Comparison of ENCODE assay signal across 28 mouse cellular contexts in the genomic region with DNA sequence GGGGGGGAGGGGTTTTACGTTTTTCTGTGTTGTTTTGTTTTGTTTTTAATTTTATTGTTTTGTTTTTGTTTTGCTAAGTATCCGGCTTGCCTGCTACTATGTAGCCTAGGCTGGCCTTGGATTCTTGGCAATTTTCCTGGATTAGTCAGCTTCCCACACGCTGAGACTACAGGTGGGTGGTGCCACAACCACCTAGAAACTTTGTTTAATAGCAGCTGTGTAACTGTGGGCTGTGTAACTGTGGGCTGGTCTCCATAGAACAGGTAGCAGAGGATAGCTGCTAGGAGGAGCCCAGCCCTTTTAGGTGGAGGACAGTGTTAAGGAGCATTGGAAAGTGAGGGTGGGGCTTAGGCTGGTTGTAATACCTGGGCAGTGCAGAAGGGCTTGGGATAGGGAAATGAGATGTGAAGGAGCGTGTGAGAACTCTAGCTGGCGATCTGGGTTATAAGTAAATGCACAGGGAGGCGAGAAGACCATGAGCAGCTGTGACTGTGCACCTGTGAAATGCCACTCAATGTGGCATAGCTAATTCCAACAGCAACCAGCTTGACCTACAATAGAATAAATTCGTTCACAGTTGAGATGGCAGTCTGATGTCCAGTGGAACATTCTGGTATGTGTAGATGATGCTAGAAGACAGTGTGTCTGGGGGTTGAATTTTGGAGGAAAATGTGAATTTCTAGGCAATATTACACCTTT. TPM values are rescaled to one million over a fixed set of nuclear protein-coding genes. Genes with fewer than 3 reads are reported as not detected.
DNase-seq lines count a peak whose midpoint lies in the region; ATAC-seq and TF ChIP-seq lines count a peak whose summit lies in the region.
"Had no signal": no experiment of that assay in that cellular context is flagged by ENCODE, and none has a peak within 500 bp of the region (broad histone marks: within the 10 kb centered on the region; RNA-seq: fewer than 3 reads in every experiment).

No protein-coding gene starts in this region.

- no peak for TF ChIP-seq POLR2A in myocyte (IDR thresholded peaks at IDR 0.05; ENCODE audit: insufficient read length, low read depth)

- DNase-seq in embryonic facial prominence, embryonic 14.5 days (ENCODE audit: low spot score) = no peak
- DNase-seq in embryonic facial prominence, embryonic 10.5 days (ENCODE audit: low spot score) = no peak
- no peak for DNase-seq in kidney, adult 11 months
- no peak for DNase-seq in Patski (ENCODE audit: low read depth, low spot score)
- DNase-seq in thymus, postnatal 10 days (ENCODE audit: low spot score in 2 of 2) = no peak
- DNase-seq: adrenal gland, postnatal 25 days; cerebellum, adult 8-10 months; cerebellum, postnatal 25 days; gastrocnemius, postnatal 14 days; heart, postnatal 10 days; kidney, adult 8-10 months; kidney, postnatal 14 days; left cerebral cortex, postnatal 4 days; liver, postnatal 0 days; right cerebral cortex, postnatal 4 days; thymus, postnatal 25 days had no signal

- WGBS in embryonic facial prominence, embryonic 14.5 days = 70% methylated on average over 7 of the region's 7 CpGs
- 75% methylated on average over 7 of the region's 7 CpGs for WGBS in embryonic facial prominence, embryonic 10.5 days
- 65% methylated on average over 7 of the region's 7 CpGs for whole genome bisulfite sequencing in kidney, embryonic 16.5 days

- in situ Hi-C loops in Patski (cut with MboI; ENCODE audit: low pct_unique_long_range_greater_than_20kb) = loop anchor here (10.0 kb wide), 1 partner anchor 175 kb away; no protein-coding TSS in a partner anchor

- H3K4me1 ChIP-seq in embryonic facial prominence, embryonic 14.5 days (ENCODE audit: control insufficient read depth, insufficient read depth, low read length) = no peaks in the 10 kb centered on the region
- no peaks in the 10 kb centered on the region for H3K4me1 ChIP-seq in embryonic facial prominence, embryonic 10.5 days
- peaks cover 10% of the 10 kb centered on the region for H3K4me1 ChIP-seq in kidney, embryonic 16.5 days (ENCODE audit: insufficient read depth, low read length)
- H3K4me1 ChIP-seq: midbrain, embryonic 15.5 days; neural tube, embryonic 12.5 days had no signal

- TF ChIP-seq CTCF in Patski (IDR thresholded peaks at IDR 0.05) = no peak

- H3K9me3 ChIP-seq in embryonic facial prominence, embryonic 14.5 days (ENCODE audit: control insufficient read depth, low read length) = no peaks in the 10 kb centered on the region
- no peaks in the 10 kb centered on the region for H3K9me3 ChIP-seq in embryonic facial prominence, embryonic 10.5 days
- H3K9me3 ChIP-seq in kidney, embryonic 16.5 days (ENCODE audit: low read length) = no peaks in the 10 kb centered on the region
- H3K9me3 ChIP-seq: heart, embryonic 13.5 days; liver, embryonic 12.5 days; midbrain, embryonic 10.5 days; midbrain, embryonic 15.5 days; neural tube, embryonic 12.5 days had no signal

- POLR2A ChIA-PET in Patski (lab: Charles Lee) = interaction anchor here (1.3 kb wide), 1 partner anchor 18 kb away, joined by 3 read pairs; the partner anchor contains the start of genes Arf6 and Gm9887

- H3K27me3 ChIP-seq in embryonic facial prominence, embryonic 14.5 days (replicated peaks; ENCODE audit: control insufficient read depth, insufficient read depth, low read length) = no peaks in the 10 kb centered on the region
- H3K27me3 ChIP-seq in embryonic facial prominence, embryonic 10.5 days (replicated peaks; ENCODE audit: low read depth, poor library complexity, severe bottlenecking) = no peaks in the 10 kb centered on the region
- H3K27me3 ChIP-seq in kidney, embryonic 16.5 days (ENCODE audit: insufficient read depth, low read length) = no peaks in the 10 kb centered on the region
- no peaks in the 10 kb centered on the region for H3K27me3 ChIP-seq in Patski
- H3K27me3 ChIP-seq in myocyte (ENCODE audit: control insufficient read depth, insufficient read depth, insufficient read length) = no peaks in the 10 kb centered on the region
- H3K27me3 ChIP-seq: heart, embryonic 13.5 days; liver, embryonic 12.5 days; midbrain, embryonic 15.5 days; neural tube, embryonic 12.5 days had no signal

- H3K4me2 ChIP-seq in embryonic facial prominence, embryonic 14.5 days (ENCODE audit: low read depth, low read length) = no peak overlapping the region
- H3K4me2 ChIP-seq in kidney, embryonic 16.5 days (replicated peaks; ENCODE audit: low read depth, low read length) = no peak overlapping the region
- no peak overlapping the region for H3K4me2 ChIP-seq in myocyte (ENCODE audit: low read depth)
- H3K4me2 ChIP-seq: heart, embryonic 13.5 days; hindbrain, embryonic 14.5 days; liver, embryonic 12.5 days; midbrain, embryonic 15.5 days; neural tube, embryonic 12.5 days had no signal

- no peak overlapping the region for H3ac ChIP-seq in myocyte (ENCODE audit: control insufficient read depth, insufficient read length)

- peak; percentile 30; the same call in 1 of the 2 replicates for ATAC-seq in embryonic facial prominence, embryonic 14.5 days (ENCODE audit: low read depth)
- ATAC-seq in kidney, embryonic 16.5 days (ENCODE audit: low FRiP score, low TSS enrichment) = peak; percentile 49; the same call in 1 of the 2 replicates
- ATAC-seq in Patski = peak; percentile 33
- ATAC-seq: activated CD4-positive, CD25-positive, alpha-beta regulatory T cell, adult 4 months; CD4-positive, CD25-positive, alpha-beta regulatory T cell, adult 4 months; forebrain, embryonic 14.5 days; liver, embryonic 12.5 days; liver, postnatal 0 days; midbrain, embryonic 15.5 days had no signal

- no peak overlapping the region for H3K27ac ChIP-seq in embryonic facial prominence, embryonic 14.5 days (replicated peaks; ENCODE audit: low read depth, low read length)
- H3K27ac ChIP-seq in embryonic facial prominence, embryonic 10.5 days (replicated peaks) = no peak overlapping the region
- H3K27ac ChIP-seq in kidney, embryonic 16.5 days (ENCODE audit: low read length) = no peak overlapping the region
- H3K27ac ChIP-seq: heart, embryonic 13.5 days; hindbrain, embryonic 14.5 days; layer of hippocampus, adult 2 months; liver, embryonic 12.5 days; midbrain, embryonic 10.5 days; midbrain, embryonic 15.5 days; neural tube, embryonic 12.5 days had no signal

- no peaks in the 10 kb centered on the region for H3K36me3 ChIP-seq in embryonic facial prominence, embryonic 14.5 days (ENCODE audit: control insufficient read depth, insufficient read depth, low read length)
- H3K36me3 ChIP-seq in embryonic facial prominence, embryonic 10.5 days (replicated peaks) = no peaks in the 10 kb centered on the region
- no peaks in the 10 kb centered on the region for H3K36me3 ChIP-seq in kidney, embryonic 16.5 days (ENCODE audit: insufficient read depth, low read length)
- H3K36me3 ChIP-seq in myocyte (ENCODE audit: control insufficient read depth, insufficient read depth) = no peaks in the 10 kb centered on the region
- H3K36me3 ChIP-seq: heart, embryonic 13.5 days; liver, embryonic 12.5 days; midbrain, embryonic 10.5 days; midbrain, embryonic 15.5 days; neural tube, embryonic 12.5 days had no signal

- H3K79me2 ChIP-seq in myocyte (ENCODE audit: control insufficient read depth, insufficient read depth) = no peaks in the 10 kb centered on the region

- no peak overlapping the region for H3K4me3 ChIP-seq in embryonic facial prominence, embryonic 14.5 days (ENCODE audit: low read depth, low read length)
- no peak overlapping the region for H3K4me3 ChIP-seq in embryonic facial prominence, embryonic 10.5 days
- H3K4me3 ChIP-seq in kidney, embryonic 16.5 days (ENCODE audit: low read length) = no peak overlapping the region
- H3K4me3 ChIP-seq in myocyte = no peak overlapping the region
- H3K4me3 ChIP-seq: heart, embryonic 13.5 days; layer of hippocampus, adult 2 months; liver, embryonic 12.5 days; midbrain, embryonic 10.5 days; midbrain, embryonic 15.5 days; neural tube, embryonic 12.5 days had no signal

- CTCF ChIA-PET in Patski (lab: Charles Lee) = interaction anchor here (0.8 to 2.6 kb wide), 7 partner anchors 11 to 68 kb away, joined by 3 to 10 read pairs (median 3); no protein-coding TSS in a partner anchor

- H3K9ac ChIP-seq in embryonic facial prominence, embryonic 14.5 days (ENCODE audit: low read depth, low read length) = no peak overlapping the region
- no peak overlapping the region for H3K9ac ChIP-seq in kidney, embryonic 16.5 days (replicated peaks; ENCODE audit: low read length)
- H3K9ac ChIP-seq: heart, embryonic 13.5 days; hindbrain, embryonic 14.5 days; liver, embryonic 12.5 days; liver, postnatal 0 days; midbrain, embryonic 15.5 days; neural tube, embryonic 12.5 days had no signal

TF ChIP-seq in myocyte, 11 proteins besides CTCF, POLR2A, EP300 and RAD21:
- TF ChIP-seq MYOD1 (IDR thresholded peaks at IDR 0.05; ENCODE audit: control insufficient read depth in 1 of 3, insufficient read length in 2 of 3, low read depth in 2 of 3) = peak; percentile 14 to 92 (median 81)
- no peak for TF ChIP-seq SRF (IDR thresholded peaks at IDR 0.05; ENCODE audit: control insufficient read depth, insufficient read length, low read depth)
- TF ChIP-seq MAX (IDR thresholded peaks at IDR 0.05; ENCODE audit: low read depth) = no peak
- no peak for TF ChIP-seq POLR2AphosphoS2 (IDR thresholded peaks at IDR 0.05; ENCODE audit: insufficient read length, low read depth)
- no peak for TF ChIP-seq CEBPB (IDR thresholded peaks at IDR 0.05; ENCODE audit: insufficient read depth, poor library complexity, severe bottlenecking)
- TF ChIP-seq TCF3 (IDR thresholded peaks at IDR 0.05; ENCODE audit: insufficient read length, low read depth) = peak; percentile 20
- no peak for TF ChIP-seq USF1 (IDR thresholded peaks at IDR 0.05; ENCODE audit: low read depth)

RNA-seq across cellular contexts. Expression of gene Gm9887, which starts 17.9 kb away (rescaled TPM):
- 1.7 and 1.8 TPM in 2 replicates for polyA plus RNA-seq in embryonic facial prominence, embryonic 14.5 days (2014; fragmentation: Nextera tagmentation; extraction: Ambion mirVana)
- polyA plus RNA-seq in embryonic facial prominence, embryonic 10.5 days (2016; fragmentation: Nextera tagmentation; extraction: Ambion mirVana) = 0.90 and 1.5 TPM in 2 replicates
- polyA plus RNA-seq in kidney, embryonic 16.5 days (2015; fragmentation: Nextera tagmentation; extraction: Ambion mirVana) = 1.1 and 1.7 TPM in 2 replicates
- polyA plus RNA-seq in Patski (2021) (5.9 TPM), myocyte (2012; fragmentation: generic; extraction: Trizol) (2.4 TPM)
- polyA plus RNA-seq: activated CD4-positive, CD25-positive, alpha-beta regulatory T cell, adult 4 months had no signal

RNA-seq across cellular contexts. Expression of gene Arf6, which starts 18.2 kb away (rescaled TPM):
- polyA plus RNA-seq in embryonic facial prominence, embryonic 14.5 days (2014; fragmentation: Nextera tagmentation; extraction: Ambion mirVana) = 62.3 and 66.7 TPM in 2 replicates
- polyA plus RNA-seq in embryonic facial prominence, embryonic 10.5 days (2016; fragmentation: Nextera tagmentation; extraction: Ambion mirVana) = 37.4 and 38.7 TPM in 2 replicates
- 34.6 and 34.9 TPM in 2 replicates for polyA plus RNA-seq in kidney, embryonic 16.5 days (2015; fragmentation: Nextera tagmentation; extraction: Ambion mirVana)
- polyA plus RNA-seq in Patski (2021) (115 TPM), myocyte (2012; fragmentation: generic; extraction: Trizol) (71.4 TPM)

RNA-seq across cellular contexts. Expression of gene Nemf, which starts 33.2 kb away (rescaled TPM):
- 65.8 and 75.1 TPM in 2 replicates for polyA plus RNA-seq in embryonic facial prominence, embryonic 14.5 days (2014; fragmentation: Nextera tagmentation; extraction: Ambion mirVana)
- polyA plus RNA-seq in embryonic facial prominence, embryonic 10.5 days (2016; fragmentation: Nextera tagmentation; extraction: Ambion mirVana) = 95.0 and 98.7 TPM in 2 replicates
- polyA plus RNA-seq in kidney, embryonic 16.5 days (2015; fragmentation: Nextera tagmentation; extraction: Ambion mirVana) = 80.3 and 92.7 TPM in 2 replicates
- polyA plus RNA-seq in Patski (2021) (44.5 TPM), myocyte (2012; fragmentation: generic; extraction: Trizol) (6.8 TPM)
